Mouse (Mus musculus) neutrophil, adult 59 days (primary cell): ENCODE measurements around the gene Wfdc2. TPM values are rescaled to one million over a fixed set of nuclear protein-coding genes. Genes with fewer than 3 reads are reported as not detected.

Source experiments
- total RNA-seq, 2 experiments: library from RNA; stranded (reverse); gene quantifications; 1 replicate in 1 of 2; 2 replicates in 1 of 2; pipeline ENCODE4 v1.2.4; 2023

The Wfdc2 gene
- not detected for total RNA-seq

GRCm38 (mm10) chr2:164562391-164563188, at the start of gene Wfdc2:
Gene Wfdc2, plus strand, starts transcription at chr2:164562413.

DNA sequence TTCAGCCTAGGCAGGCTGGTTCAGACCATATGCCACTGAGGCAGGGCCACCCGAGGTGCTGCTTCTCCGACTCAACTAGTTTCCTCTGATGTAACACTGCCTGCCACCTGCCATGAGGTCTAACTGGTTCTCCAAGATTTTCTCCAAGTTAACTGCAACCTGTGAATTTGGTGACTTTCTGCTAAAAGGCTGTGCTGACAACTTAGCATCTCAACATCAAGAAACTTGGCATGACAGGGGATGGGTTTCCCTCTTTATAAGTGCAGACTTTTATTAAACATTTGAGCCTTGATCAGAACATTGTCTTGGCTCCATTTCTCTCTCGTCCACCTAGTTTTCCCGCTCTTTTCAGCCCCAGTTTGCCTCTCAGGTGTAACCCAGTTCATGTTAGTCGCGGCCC, 11.1 kb downstream of the Wfdc2 start, which contains the start of gene Spint3:
Spint3 (minus strand) TSS at position 101 of the 400 bp plus-strand sequence.

DNA sequence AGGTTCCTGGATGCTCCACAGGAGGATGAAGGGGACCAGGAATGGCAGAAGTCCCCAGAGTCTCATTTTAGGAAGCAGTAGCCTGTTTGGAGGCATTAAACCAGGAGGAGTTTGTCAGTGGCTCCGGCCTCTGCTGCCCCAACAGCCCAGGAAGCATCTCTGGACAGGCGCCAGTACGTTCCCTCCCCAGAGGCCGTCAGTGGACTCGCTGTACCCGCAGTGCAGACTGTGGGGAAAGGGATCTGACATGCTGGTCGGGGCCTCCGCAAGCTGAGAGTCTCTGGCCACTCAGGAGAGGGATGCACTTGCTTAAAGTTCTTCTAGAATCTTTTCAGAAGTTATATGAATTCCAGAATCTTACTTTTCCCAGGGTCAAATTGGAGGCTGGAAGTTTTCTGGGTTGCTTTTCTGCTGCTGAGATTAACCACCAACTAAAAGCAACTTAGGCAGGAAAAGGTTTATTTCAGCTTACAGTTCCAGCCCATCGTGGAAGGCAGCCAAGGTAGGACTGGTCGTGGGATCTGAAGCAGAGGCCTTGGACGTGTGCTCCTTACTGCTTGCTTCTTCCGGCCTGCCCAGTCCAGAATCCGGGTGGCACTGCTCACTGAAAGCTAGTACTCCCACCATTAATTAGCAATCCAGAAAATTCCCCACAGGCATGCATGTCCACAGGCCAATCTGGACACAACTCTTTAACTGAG, 23.0 kb downstream of the Wfdc2 start, which contains the start of gene Wfdc6a:
Wfdc6a (minus strand) TSS at position 423 of the 701 bp plus-strand sequence.

GRCm38 (mm10) chr2:164593494-164593893, 31.3 kb downstream of the Wfdc2 start, which contains the start of gene Eppin:
Gene Eppin, minus strand, starts transcription at chr2:164593594.

DNA sequence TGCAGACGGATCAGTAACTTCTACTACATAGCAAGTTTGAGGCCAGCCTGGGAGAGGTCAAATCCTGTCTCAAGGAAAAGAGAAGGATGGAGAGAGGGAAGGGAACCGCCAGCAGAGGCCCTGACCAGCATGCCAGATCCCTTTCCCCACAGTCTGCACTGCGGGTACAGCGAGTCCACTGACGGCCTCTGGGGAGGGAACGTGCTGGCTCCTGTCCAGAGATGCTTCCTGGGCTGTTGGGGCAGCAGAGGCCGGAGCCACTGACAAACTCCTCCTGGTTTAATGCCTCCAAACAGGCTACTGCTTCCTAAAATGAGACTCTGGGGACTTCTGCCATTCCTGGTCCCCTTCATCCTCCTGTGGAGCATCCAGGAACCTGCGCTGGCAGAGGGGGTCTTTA, 51.3 kb downstream of the Wfdc2 start, which contains the start of the genes Wfdc6b and Wfdc8:
Wfdc6b (plus strand) TSS at position 52 of the 400 bp plus-strand sequence.
Wfdc8 (minus strand) TSS at position 156 of the 400 bp plus-strand sequence.

Other genes starting within 250 kb of the Wfdc2 start
- not detected for gene Svs6, start 245.7 kb upstream of the Wfdc2 start, total RNA-seq
- gene Svs5, start 229.7 kb upstream of the Wfdc2 start, total RNA-seq = not detected
- 100 to 1,000 TPM; 591 to 696 TPM for gene Slpi, start 173.3 kb upstream of the Wfdc2 start, total RNA-seq
- gene Rbpjl, start 159.3 kb upstream of the Wfdc2 start, total RNA-seq = not detected
- gene Matn4, start 157.3 kb upstream of the Wfdc2 start, total RNA-seq = not detected
- gene Sdc4, start 118.5 kb upstream of the Wfdc2 start, total RNA-seq = 1 to 10 TPM; 2.4 to 3.9 TPM
- 10 to 100 TPM; 28.4 to 36.4 TPM for gene Sys1, start 105.4 kb upstream of the Wfdc2 start, total RNA-seq
- 1 to 10 TPM in 1 of 2 experiments, under 1 TPM in 1; 0.97 to 3.1 TPM for gene Gm20458, start 101.4 kb upstream of the Wfdc2 start, total RNA-seq
- gene Trp53tg5, start 88.7 kb upstream of the Wfdc2 start, total RNA-seq = not detected
- 1 to 10 TPM; 1.0 to 2.2 TPM for gene Dbndd2, start 76.3 kb upstream of the Wfdc2 start, total RNA-seq
- 10 to 100 TPM; 45.7 to 55.1 TPM for gene Pigt, start 64.9 kb upstream of the Wfdc2 start, total RNA-seq
- not detected for gene Spint3, start 11.0 kb downstream of the Wfdc2 start, total RNA-seq
- gene Wfdc6a, start 23.0 kb downstream of the Wfdc2 start, total RNA-seq = not detected
- not detected for gene Eppin, start 31.2 kb downstream of the Wfdc2 start, total RNA-seq
- gene Wfdc6b, start 51.1 kb downstream of the Wfdc2 start, total RNA-seq = not detected
- gene Wfdc8, start 51.2 kb downstream of the Wfdc2 start, total RNA-seq = not detected
- not detected for gene Wfdc16, start 76.4 kb downstream of the Wfdc2 start, total RNA-seq
- gene Wfdc10, start 93.6 kb downstream of the Wfdc2 start, total RNA-seq = 10 to 100 TPM in 1 of 2 experiments, 1 to 10 TPM in 1; 8.8 to 13.0 TPM
- gene Wfdc9, start 94.2 kb downstream of the Wfdc2 start, total RNA-seq = not detected
- gene Wfdc11, start 111.7 kb downstream of the Wfdc2 start, total RNA-seq = not detected
- not detected for gene Wfdc13, start 122.7 kb downstream of the Wfdc2 start, total RNA-seq
- not detected for gene Spint4, start 136.1 kb downstream of the Wfdc2 start, total RNA-seq
- gene Spint5, start 152.9 kb downstream of the Wfdc2 start, total RNA-seq = not detected
- gene Wfdc3, start 183.5 kb downstream of the Wfdc2 start, total RNA-seq = not detected
- 10 to 100 TPM; 32.0 to 40.8 TPM for gene Dnttip1, start 183.6 kb downstream of the Wfdc2 start, total RNA-seq
- gene Ube2c, start 207.5 kb downstream of the Wfdc2 start, total RNA-seq = 100 to 1,000 TPM; 109 to 112 TPM
- not detected for gene Tnnc2, start 217.6 kb downstream of the Wfdc2 start, total RNA-seq
- gene Snx21, start 223.4 kb downstream of the Wfdc2 start, total RNA-seq = 1 to 10 TPM; 2.9 to 3.7 TPM
- 10 to 100 TPM; 47.9 to 53.1 TPM for gene Acot8, start 242.5 kb downstream of the Wfdc2 start, total RNA-seq
- 1 to 10 TPM; 3.1 to 3.2 TPM for gene Zswim3, start 242.7 kb downstream of the Wfdc2 start, total RNA-seq